Mouse (Mus musculus) C2C12 (cell line): Measurements from ENCODE around the gene Baz1a. TPM values are rescaled to one million over a fixed set of nuclear protein-coding genes. Genes with fewer than 3 reads are reported as not detected.

Experiments
- H3K27me3 ChIP-seq: one replicate; pipeline ENCODE4 v1.6.1; 2011; ENCODE audit not compliant: control insufficient read depth, insufficient read depth, insufficient read length
- H3K36me3 ChIP-seq: one replicate; pipeline ENCODE4 v1.6.1; 2011; ENCODE audit not compliant: control insufficient read depth, insufficient read depth
- H3K4me3 ChIP-seq: one replicate; pipeline ENCODE4 v1.5.1; 2011; ENCODE audit warnings: mild to moderate bottlenecking, control low read depth; ENCODE audit not compliant: poor library complexity, insufficient read depth, severe bottlenecking
- H3K79me2 ChIP-seq: one replicate; pipeline ENCODE4 v1.6.1; 2011; ENCODE audit not compliant: control insufficient read depth, insufficient read depth
- H3K79me3 ChIP-seq: one replicate; pipeline ENCODE4 v1.6.1; 2011; ENCODE audit warnings: low read depth, control low read depth
- H3ac ChIP-seq: one replicate; pipeline ENCODE3; 2011; ENCODE audit warnings: low read depth; ENCODE audit not compliant: control insufficient read depth, insufficient read length
- CEBPB ChIP-seq: IDR thresholded peaks from one replicate; pipeline ENCODE4 v1.6.1; 2011; ENCODE audit warnings: low read depth, mild to moderate bottlenecking, control low read depth, moderate library complexity
- CTCF ChIP-seq: IDR thresholded peaks from one replicate; pipeline ENCODE4 v1.5.1; 2011; ENCODE audit not compliant: control insufficient read depth, insufficient read depth, insufficient read length
- FOSL1 ChIP-seq: IDR thresholded peaks from one replicate; pipeline ENCODE4 v1.8.0; 2011; ENCODE audit warnings: mild to moderate bottlenecking, low read length; ENCODE audit not compliant: poor library complexity, insufficient read depth, severe bottlenecking
- MAX ChIP-seq: IDR thresholded peaks from one replicate; pipeline ENCODE4 v1.6.1; 2011; ENCODE audit warnings: mild to moderate bottlenecking, control low read depth
- MYOD1 ChIP-seq: IDR thresholded peaks from one replicate; pipeline ENCODE4 v1.6.1; 2011; ENCODE audit warnings: low read depth; ENCODE audit not compliant: control insufficient read depth, insufficient read length
- MYOG ChIP-seq: IDR thresholded peaks from one replicate; pipeline ENCODE4 v1.6.1; 2011; ENCODE audit not compliant: control insufficient read depth, insufficient read length; ENCODE audit errors: extremely low read depth
- USF1 ChIP-seq: IDR thresholded peaks from one replicate; pipeline ENCODE4 v1.6.1; 2011; ENCODE audit warnings: low read depth, mild to moderate bottlenecking, control low read depth, moderate library complexity
- polyA plus RNA-seq: library from polyadenylated mRNA; unstranded; fragments of >200 nt; fragmentation: generic; extraction: Trizol; gene quantifications from one replicate; pipeline ENCODE4 v1.2.1, GENCODE M21; 2012; ENCODE audit warnings: missing spikeins

Gene Baz1a
- polyA plus RNA-seq, 1 experiment = 11.3 TPM

DNA sequence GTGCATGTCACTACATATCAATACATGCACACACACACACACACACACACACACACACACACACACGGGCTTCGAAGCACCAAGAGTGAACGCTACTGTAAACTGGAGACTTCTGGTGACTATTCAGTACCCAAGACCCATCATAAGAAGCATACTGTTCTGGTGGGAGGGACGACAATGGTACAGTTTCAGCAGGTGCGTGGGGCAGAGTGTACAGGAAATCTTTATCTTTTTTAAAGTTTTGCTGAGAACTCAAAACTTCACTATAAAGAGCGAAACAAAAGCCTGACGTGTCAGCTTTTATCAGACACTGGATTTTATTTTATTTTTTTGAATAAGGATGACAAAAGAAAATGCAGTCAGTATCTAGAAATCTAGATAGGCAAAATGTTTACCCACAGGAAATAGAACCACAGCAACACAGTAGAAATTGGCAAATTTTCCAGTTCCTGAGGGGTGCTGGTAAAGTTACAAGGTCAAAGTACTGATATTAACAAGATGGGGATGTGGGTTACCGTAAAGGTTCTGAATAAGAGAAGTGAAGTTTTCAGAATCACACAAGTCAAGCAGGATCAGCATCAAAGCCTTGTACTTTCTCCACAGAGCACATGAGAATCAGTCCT, 35.7 kb upstream of the Baz1a start:
- no peaks in the 10 kb centered on the region for H3K36me3 ChIP-seq
- no peaks in the 10 kb centered on the region for H3K79me2 ChIP-seq
- no peak overlapping the region for H3ac ChIP-seq
- no peaks in the 10 kb centered on the region for H3K27me3 ChIP-seq
- TF ChIP-seq MYOD1 (no peak), FOSL1 (no peak), USF1 (no peak), CEBPB (no peak), CTCF (no peak), MYOG (no peak), MAX (no peak)
- no peaks in the 10 kb centered on the region for H3K79me3 ChIP-seq
- no peak overlapping the region for H3K4me3 ChIP-seq

DNA sequence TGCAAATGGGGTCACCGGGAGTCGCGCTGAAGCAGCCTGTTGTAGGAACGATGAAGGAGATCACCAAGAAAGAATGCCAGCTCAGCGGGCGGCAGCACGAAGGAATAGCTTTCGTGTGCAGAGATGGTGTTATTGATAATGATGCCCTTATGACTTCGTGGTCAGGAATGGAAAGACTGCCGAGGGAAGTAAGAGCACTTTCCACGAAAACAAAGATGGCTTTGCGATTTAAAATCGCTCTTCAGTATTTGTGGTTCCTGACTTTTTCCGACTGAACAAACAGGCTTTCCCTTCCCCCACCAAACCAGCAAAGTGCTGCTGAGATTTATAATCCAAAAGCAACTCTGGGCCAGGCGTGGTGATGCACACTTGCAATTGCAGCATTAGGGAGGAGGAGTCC, 26.9 kb upstream of the Baz1a start:
- no peak overlapping the region for H3ac ChIP-seq
- no peak overlapping the region for H3K4me3 ChIP-seq
- no peaks in the 10 kb centered on the region for H3K27me3 ChIP-seq
- H3K36me3 ChIP-seq = no peaks in the 10 kb centered on the region
- TF ChIP-seq FOSL1 (no peak), CEBPB (no peak), USF1 (no peak), CTCF (no peak), MYOG (no peak), MYOD1 (no peak), MAX (no peak)
- H3K79me3 ChIP-seq = no peaks in the 10 kb centered on the region
- H3K79me2 ChIP-seq = no peaks in the 10 kb centered on the region

DNA sequence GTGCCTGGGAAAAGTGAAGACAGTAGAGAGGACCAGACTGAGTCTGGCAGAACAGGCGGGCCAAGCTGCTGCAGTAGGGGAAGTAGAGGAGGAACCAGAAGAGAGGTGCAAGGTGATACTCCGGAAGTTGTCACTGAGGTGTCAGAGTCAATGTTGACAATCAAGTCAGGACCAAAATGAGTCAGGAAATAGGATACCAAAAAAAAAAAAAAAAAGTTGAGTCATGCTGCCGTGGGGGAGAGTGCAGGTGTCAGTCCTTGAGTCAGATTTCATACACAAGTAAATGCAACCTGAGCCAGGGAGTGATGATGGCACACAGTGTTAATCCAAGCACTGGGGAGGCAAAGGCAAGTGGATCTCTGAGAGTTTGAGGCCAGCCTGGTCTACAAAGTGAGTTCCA, 12.9 kb upstream of the Baz1a start:
- H3K36me3 ChIP-seq = no peaks in the 10 kb centered on the region
- no peaks in the 10 kb centered on the region for H3K79me3 ChIP-seq
- no peaks in the 10 kb centered on the region for H3K79me2 ChIP-seq
- H3K27me3 ChIP-seq = no peaks in the 10 kb centered on the region
- TF ChIP-seq CEBPB = no peak
- no peak for TF ChIP-seq FOSL1
- TF ChIP-seq MYOG = no peak
- TF ChIP-seq MAX = no peak
- no peak for TF ChIP-seq MYOD1
- no peak for TF ChIP-seq CTCF
- TF ChIP-seq USF1 = no peak
- no peak overlapping the region for H3K4me3 ChIP-seq
- no peak overlapping the region for H3ac ChIP-seq

DNA sequence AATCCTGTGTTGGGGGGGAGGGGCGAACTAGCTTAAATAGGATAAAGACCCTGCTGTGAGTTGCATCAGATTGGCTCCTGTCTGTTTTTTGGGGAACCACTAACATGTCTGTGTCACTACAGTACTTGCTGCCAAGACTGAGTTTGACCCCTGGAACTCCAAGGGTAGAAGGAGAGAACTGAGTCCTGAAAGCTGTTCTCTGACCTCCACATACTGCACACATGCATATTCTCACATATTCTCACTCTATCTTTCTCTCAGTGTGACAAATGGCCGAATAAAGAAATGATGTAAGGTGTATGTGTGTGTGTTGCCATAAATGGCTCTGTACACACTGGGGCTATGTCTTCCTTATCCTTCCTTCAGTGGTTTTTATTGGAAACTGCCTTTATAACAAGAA, 9.1 kb upstream of the Baz1a start:
- H3K27me3 ChIP-seq = no peaks in the 10 kb centered on the region
- no peak overlapping the region for H3ac ChIP-seq
- no peaks in the 10 kb centered on the region for H3K36me3 ChIP-seq
- no peak overlapping the region for H3K4me3 ChIP-seq
- no peaks in the 10 kb centered on the region for H3K79me3 ChIP-seq
- no peak for TF ChIP-seq CTCF
- TF ChIP-seq FOSL1 = no peak
- no peak for TF ChIP-seq MYOD1
- TF ChIP-seq MAX = no peak
- TF ChIP-seq CEBPB = no peak
- no peak for TF ChIP-seq MYOG
- TF ChIP-seq USF1 = no peak
- no peaks in the 10 kb centered on the region for H3K79me2 ChIP-seq

DNA sequence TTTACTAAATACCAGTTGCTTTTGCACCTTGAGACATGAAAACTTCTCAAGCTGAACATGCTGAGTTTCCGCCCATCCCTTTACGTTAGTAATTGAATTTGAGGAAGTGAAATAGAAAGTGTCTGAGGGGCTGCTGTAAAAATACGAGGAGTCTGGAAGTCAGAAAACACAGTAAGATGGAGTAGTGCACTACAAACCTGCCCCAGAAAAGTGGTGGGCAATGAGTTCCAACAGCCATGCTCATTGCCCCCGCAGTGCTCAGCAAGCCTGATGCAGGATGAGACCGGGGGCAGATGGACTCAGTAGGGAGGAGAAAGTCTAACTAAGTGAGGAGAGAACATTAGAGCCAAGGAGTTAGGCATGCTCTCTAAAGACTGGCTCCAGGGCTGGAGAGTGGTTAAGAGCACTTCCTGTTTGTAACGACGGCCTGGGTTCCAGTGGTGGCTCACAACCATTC, 5.3 kb upstream of the Baz1a start:
- Histone ChIP-seq H3K36me3 (no peaks in the 10 kb centered on the region), H3K27me3 (no peaks in the 10 kb centered on the region), H3K4me3 (no peak overlapping the region), H3K79me2 (no peaks in the 10 kb centered on the region), H3ac (no peak overlapping the region), H3K79me3 (no peaks in the 10 kb centered on the region)
- TF ChIP-seq USF1 = no peak

DNA sequence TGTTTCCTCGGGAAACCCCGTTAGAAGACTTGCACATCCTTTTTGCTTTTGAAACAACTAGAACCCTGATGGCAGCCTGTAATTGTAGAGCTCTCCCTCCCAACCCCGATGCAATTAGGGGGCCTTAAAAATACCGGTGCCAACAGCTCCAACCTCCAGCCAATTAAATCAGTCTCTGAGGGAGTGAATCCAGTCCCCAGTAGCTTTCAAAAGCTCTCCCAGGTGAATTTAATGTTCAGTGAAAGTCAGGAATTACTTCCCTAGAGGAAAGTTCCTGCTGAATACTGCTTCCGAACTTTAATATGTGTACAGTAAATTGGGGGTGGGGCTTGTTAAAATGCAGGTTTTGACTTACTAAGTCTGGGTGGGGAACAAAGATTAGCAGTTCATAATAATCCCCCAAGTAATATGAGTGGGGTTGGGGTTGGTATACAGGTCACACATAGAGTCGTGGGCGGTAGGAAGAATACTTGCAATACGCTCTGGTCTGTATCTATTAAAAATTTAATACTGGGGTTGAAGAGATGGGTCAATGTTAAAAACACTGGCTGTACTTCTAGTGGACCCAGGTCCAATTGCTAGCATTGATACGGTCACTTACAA, 3.1 kb upstream of the Baz1a start:
- no peak for TF ChIP-seq FOSL1
- no peak for TF ChIP-seq MYOG
- TF ChIP-seq MAX = no peak
- no peak for TF ChIP-seq USF1
- no peak for TF ChIP-seq CTCF
- TF ChIP-seq CEBPB = no peak
- TF ChIP-seq MYOD1 = no peak
- no peaks in the 10 kb centered on the region for H3K79me2 ChIP-seq
- H3ac ChIP-seq = no peak overlapping the region

More for the DNA sequence above, 3.1 kb upstream of the Baz1a start:
- H3K36me3 ChIP-seq = no peaks in the 10 kb centered on the region
- H3K79me3 ChIP-seq = no peaks in the 10 kb centered on the region
- H3K4me3 ChIP-seq = no peak overlapping the region
- no peaks in the 10 kb centered on the region for H3K27me3 ChIP-seq
